Mouse (Mus musculus) megakaryocyte, embryonic 14.5 days (primary cell): Measurements from ENCODE around the gene Stx16. TPM values are rescaled to one million over a fixed set of nuclear protein-coding genes. Genes with fewer than 3 reads are reported as not detected.

Experiments used
- H3K27me3 ChIP-seq: replicated peaks from 2 replicates; pipeline ENCODE3; 2012; ENCODE audit warnings: inconsistent platforms
- H3K36me3 ChIP-seq: replicated peaks from 2 replicates; pipeline ENCODE3; 2012; ENCODE audit warnings: low read length, inconsistent platforms, mixed read lengths
- H3K4me1 ChIP-seq: 2 replicates; pipeline ENCODE4 v1.6.1; 2012; ENCODE audit warnings: inconsistent platforms
- H3K4me3 ChIP-seq: replicated peaks from 2 replicates; pipeline ENCODE3; 2012; ENCODE audit warnings: moderate library complexity, mild to moderate bottlenecking, inconsistent platforms
- H3K9me3 ChIP-seq: 2 replicates; pipeline ENCODE4 v1.6.1; 2012; ENCODE audit warnings: inconsistent platforms
- FLI1 ChIP-seq: IDR thresholded peaks from 2 replicates; pipeline ENCODE4 v1.6.1; 2012; ENCODE audit warnings: low read length, inconsistent platforms, mixed read lengths
- GATA1 ChIP-seq: IDR thresholded peaks from 3 replicates; pipeline ENCODE4 v1.6.1; 2012; ENCODE audit warnings: mixed read lengths, low read length, inconsistent platforms, borderline replicate concordance
- polyA plus RNA-seq: library from polyadenylated mRNA; stranded (reverse); fragments of >175 nt; gene quantifications from 2 replicates; pipeline ENCODE4 v1.2.3, GENCODE M21; 2012; ENCODE audit warnings: low replicate concordance; ENCODE audit not compliant: insufficient read depth

Gene Stx16
- polyA plus RNA-seq, 1 experiment = 41.1 TPM

DNA sequence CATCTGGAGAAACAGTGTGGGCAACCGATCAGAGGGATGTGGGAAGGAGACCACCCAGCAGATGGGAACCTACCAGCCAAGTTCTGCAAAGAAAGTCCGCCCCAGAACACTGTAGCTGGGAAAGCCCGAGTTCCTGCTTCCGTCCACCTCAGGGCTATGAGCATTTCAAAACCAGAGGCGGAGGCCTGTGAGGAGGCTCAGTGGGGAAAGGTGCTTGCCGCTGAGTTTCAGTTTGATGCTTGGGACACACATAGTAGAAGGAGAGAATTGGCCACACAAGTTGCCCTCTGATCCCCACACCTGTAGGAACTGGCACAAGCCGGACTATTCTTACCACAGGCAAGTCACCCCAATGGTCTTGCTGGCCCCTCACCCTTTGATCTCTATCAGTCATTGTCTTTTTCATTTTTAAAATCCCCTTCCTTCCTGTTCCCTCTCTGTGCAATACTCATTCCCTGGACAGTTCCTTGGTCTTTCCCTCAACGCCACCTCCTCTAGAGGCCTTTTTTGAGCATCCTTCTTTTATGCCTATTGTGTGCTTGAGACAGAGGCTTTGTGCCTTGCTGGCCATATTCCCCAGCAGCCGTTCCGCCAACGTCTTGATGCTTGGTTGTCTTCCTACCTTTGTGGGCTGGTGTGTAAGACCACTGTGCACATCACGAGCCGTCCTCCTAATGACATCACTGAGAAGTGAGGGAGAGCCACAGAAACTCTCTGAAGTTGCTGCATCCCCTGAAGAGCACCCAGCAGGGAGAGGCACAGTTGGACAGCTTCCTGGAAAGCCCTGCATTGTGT lies 16.3 kb upstream of the Stx16 start:
- TF ChIP-seq FLI1 = no peak
- no peak for TF ChIP-seq GATA1
- Histone ChIP-seq H3K4me3 (no peak overlapping the region), H3K4me1 (no peaks in the 10 kb centered on the region), H3K27me3 (peaks cover 5% of the 10 kb centered on the region), H3K9me3 (peaks cover 63% of the 10 kb centered on the region), H3K36me3 (no peaks in the 10 kb centered on the region)

DNA sequence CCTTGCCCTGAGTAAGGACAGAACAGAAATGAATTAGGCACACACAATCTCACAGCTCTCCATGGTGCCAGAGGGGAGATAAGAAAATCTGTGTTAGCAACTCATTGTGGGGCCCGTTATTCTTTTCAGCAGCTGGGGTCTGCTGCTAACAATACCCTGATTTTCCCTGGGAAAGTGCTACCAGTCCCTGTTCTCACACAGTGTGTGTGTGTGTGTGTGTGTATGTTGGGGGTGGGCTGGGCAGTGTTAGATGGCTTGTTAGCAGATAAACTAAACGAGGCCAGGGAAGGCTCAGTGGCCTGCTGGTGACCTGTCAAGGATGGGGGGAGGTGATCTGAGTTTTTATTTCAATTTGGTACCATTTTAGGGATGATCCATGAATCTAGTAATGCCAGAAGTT lies 14.9 kb upstream of the Stx16 start:
- H3K4me1 ChIP-seq = no peaks in the 10 kb centered on the region
- H3K27me3 ChIP-seq = peaks cover 5% of the 10 kb centered on the region
- H3K9me3 ChIP-seq = peaks cover 53% of the 10 kb centered on the region
- TF ChIP-seq FLI1 (no peak), GATA1 (no peak)
- H3K4me3 ChIP-seq = no peak overlapping the region
- H3K36me3 ChIP-seq = no peaks in the 10 kb centered on the region

DNA sequence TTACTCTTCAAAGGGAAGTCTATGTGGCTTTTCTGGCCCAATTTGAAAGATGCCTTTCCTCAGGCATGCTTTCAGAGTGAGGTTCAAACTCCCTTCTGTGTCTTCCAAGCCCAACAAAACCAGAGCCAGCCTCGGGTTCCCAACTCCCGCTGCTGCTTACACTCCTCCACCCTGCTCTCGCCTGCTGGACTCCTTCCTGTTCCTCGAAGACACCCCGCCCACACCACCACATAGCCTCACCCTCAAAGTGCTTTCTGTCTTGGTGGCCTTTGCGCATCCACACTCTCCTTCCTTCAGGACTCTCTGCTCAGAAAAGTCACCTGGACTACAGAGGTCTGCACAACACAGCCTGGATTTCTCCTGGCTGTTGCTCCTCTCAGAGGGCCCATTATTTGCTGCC lies 13.0 kb upstream of the Stx16 start:
- Histone ChIP-seq H3K9me3 (peaks cover 44% of the 10 kb centered on the region), H3K27me3 (peaks cover 7% of the 10 kb centered on the region), H3K36me3 (no peaks in the 10 kb centered on the region), H3K4me1 (no peaks in the 10 kb centered on the region), H3K4me3 (no peak overlapping the region)
- TF ChIP-seq GATA1 (no peak), FLI1 (no peak)

DNA sequence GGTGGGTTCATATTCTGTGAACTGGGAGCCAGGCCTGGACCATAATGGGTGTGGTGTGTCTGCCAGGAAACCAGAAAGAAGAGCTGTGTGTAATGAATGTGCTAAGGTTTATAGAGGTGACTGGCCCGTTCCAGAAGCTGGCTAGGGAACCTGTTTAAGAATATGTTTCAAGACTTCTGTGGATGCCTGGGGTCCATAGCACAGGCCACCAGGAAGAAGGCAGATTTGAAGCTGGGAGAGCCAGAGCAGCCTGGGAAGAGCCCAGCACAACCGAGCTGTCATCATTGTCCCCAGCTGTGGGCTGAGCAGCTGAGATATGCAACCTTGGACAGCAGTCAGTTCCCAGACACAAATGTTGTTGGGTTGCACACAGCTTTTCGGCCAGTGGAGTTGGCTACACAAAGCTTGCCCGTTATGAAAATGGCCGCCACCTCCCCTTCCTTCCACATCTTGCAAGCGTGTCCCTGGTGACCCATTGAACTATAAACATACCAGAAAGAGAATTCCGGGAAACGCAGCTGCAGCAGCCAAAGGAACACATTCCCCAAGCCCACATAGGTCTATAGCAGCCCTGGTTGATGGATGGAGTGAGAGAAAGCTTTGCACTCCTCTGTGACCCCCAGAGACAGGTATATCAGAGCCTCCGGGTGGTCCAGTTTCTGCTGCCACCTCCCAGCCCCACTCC lies 12.4 kb upstream of the Stx16 start:
- H3K4me3 ChIP-seq = no peak overlapping the region
- peaks cover 42% of the 10 kb centered on the region for H3K9me3 ChIP-seq
- H3K36me3 ChIP-seq = no peaks in the 10 kb centered on the region
- TF ChIP-seq GATA1 (no peak), FLI1 (no peak)
- H3K4me1 ChIP-seq = no peaks in the 10 kb centered on the region
- peaks cover 5% of the 10 kb centered on the region for H3K27me3 ChIP-seq

DNA sequence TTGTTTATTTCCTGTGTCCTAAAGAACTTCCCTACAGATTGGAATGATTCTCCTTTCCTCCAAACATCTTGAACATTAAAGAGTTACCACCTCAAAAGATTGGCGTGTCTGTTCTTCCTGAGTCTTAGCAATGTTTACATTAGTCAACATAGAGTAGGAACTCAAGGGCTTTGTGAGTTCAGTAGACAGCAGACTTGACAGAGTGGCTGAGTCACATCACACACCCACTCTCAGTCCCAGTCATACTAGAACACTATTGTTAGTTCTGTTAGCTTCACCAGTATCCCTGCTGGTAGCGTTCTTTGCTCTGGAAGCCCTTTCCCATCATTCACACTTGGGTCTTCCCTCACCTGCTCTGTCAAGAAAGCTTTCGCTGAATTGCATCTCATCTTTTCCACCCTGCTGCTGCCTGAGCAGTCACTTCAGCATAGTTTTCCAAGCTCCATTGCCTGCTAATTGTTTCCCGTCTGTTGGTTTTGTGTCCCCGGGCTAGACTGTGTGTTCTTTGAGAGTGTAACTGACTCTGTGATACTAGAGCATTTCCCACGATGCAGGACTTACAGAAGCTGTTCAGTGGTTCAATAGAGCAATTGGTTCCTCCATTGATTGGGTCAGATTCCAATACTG lies 8.2 kb upstream of the Stx16 start:
- Histone ChIP-seq H3K27me3 (peaks cover 22% of the 10 kb centered on the region), H3K4me3 (no peak overlapping the region), H3K36me3 (no peaks in the 10 kb centered on the region), H3K4me1 (no peaks in the 10 kb centered on the region), H3K9me3 (peaks cover 13% of the 10 kb centered on the region)
- TF ChIP-seq FLI1 = no peak
- TF ChIP-seq GATA1 = no peak

DNA sequence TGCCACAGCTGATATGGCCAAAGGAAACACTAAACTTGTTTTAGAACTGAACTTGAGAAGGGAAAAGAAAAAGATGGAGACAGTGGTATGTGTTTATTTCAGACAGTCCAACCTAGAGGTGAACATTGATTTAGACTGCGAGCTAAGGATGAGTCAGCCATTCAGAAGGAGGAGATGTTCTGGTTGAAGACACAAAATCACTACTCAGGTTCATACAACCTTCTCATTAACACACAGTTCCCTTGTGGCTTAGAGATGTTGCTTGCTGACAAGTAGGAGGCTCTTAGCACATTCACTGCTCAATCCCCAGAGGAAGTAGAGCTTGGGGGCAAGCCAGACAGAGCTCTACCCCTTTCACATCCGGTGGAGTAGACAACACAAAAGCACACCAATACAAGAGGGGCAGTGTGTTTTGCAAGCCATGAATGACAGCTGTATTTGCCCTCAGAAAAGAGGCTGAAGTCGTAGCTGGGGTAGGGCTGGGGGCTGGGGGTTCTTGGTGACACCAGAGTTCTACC lies 6.5 kb upstream of the Stx16 start:
- Histone ChIP-seq H3K4me3 (no peak overlapping the region), H3K27me3 (peaks cover 22% of the 10 kb centered on the region), H3K36me3 (no peaks in the 10 kb centered on the region), H3K9me3 (peaks cover 9% of the 10 kb centered on the region), H3K4me1 (no peaks in the 10 kb centered on the region)
- TF ChIP-seq FLI1 (no peak), GATA1 (no peak)

DNA sequence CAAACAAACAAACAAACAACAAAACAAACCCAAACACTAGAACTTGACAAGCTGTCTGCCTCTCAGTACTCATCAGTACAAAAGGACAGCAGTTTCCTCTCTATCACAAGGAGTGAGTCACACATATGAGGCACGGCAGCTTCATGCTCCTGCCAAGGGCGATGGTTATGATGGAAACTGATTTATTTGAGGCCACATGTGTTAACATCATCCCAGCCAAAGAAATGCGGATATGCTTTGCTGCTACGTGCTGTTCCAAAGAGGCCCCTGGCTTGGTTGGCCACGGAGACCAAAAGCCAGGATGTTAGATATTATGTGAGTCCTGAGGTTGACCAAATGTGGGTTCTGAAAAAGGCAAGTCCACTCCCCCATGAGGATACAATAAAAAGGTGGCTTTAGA lies 4.7 kb upstream of the Stx16 start:
- Histone ChIP-seq H3K4me1 (peaks cover 11% of the 10 kb centered on the region), H3K9me3 (peaks cover 9% of the 10 kb centered on the region), H3K27me3 (peaks cover 22% of the 10 kb centered on the region), H3K36me3 (no peaks in the 10 kb centered on the region), H3K4me3 (no peak overlapping the region)
- TF ChIP-seq GATA1 = no peak
- TF ChIP-seq FLI1 = no peak

DNA sequence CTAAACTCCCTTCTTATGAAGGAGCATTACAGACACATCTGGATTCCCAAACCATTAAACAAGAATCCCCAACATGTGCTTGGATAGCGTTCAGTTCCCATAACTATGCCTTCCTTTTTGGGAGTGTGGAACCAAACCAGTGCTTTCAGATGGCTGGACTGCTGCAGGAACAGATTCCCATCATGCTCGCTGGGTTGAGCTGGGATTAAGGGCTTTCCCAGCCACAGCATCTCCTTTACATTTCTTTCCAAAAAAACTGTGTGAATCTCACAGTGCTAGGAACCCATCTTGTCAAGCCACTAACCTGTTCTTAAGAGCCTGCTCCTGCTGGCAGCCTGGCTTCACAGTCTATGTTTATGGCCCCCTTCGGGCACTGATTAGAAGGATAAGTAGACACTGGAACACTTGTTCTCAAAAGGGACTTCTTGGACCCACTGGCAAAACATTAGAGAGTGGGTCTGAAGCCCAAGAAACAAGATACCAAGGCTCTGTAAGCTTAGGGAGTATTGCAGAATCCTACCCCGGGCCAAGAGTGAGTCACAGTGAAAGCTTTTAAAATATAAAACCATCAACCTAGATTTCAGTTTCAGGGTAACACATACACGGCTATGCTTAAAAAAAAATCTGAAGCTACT lies 2.8 kb upstream of the Stx16 start:
- Histone ChIP-seq H3K4me1 (peaks cover 15% of the 10 kb centered on the region), H3K36me3 (no peaks in the 10 kb centered on the region), H3K4me3 (no peak overlapping the region), H3K27me3 (peaks cover 20% of the 10 kb centered on the region), H3K9me3 (0 out of 2 replicates have a peak, but pooled peaks cover under 1% of the 10 kb centered on the region)
- TF ChIP-seq GATA1 (no peak), FLI1 (no peak)

DNA sequence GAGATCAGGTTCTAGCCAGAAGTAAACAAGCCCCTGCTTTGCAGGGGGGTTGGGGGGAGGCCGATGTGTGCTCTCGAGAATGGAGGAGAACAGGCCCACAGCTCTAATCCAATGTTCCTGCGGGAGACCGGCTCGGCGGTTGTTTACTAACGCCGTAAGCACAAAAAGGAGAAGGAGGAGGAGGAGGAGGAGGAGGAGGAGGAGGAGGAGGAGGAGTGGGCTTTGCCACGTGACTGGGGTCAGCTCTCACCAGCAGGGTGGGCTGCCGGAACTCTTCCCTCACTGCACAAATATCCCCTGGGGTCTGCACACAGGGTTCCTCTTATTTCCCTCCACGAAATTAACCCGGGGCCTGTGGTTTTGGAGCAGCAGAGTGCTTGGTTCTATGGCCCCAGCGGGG lies 1.5 kb upstream of the Stx16 start:
- Histone ChIP-seq H3K4me1 (peaks cover 17% of the 10 kb centered on the region), H3K36me3 (no peaks in the 10 kb centered on the region), H3K9me3 (no peaks in the 10 kb centered on the region), H3K27me3 (peaks cover 19% of the 10 kb centered on the region), H3K4me3 (no peak overlapping the region)
- no peak for TF ChIP-seq GATA1
- no peak for TF ChIP-seq FLI1
